Mouse (Mus musculus): ENCODE results near the gene Fam57b.

GRCm38 (mm10) chr7:126762471-126763008, 34.9 kb upstream of the Fam57b start:
- TF ChIP-seq CTCF (IDR thresholded peaks at IDR 0.05; ENCODE audit: control insufficient read depth, insufficient read depth, low read length) (no peak), POLR2A (IDR thresholded peaks at IDR 0.05; ENCODE audit: borderline replicate concordance, control insufficient read depth, low read depth, low read length) (no peak)
